Mouse (Mus musculus) cortical plate, adult 2 months (tissue): ENCODE measurements around the gene Atm.

ENCODE experiments used
- CTCF ChIP-seq: fragments of 200-500 bp; IDR thresholded peaks from 2 replicates; pipeline ENCODE4 v1.5.1; 2011; ENCODE audit warnings: mild to moderate bottlenecking, control low read depth, low read length; ENCODE audit not compliant: insufficient read depth; ENCODE audit errors: extremely low read depth
- POLR2A ChIP-seq: fragments of 200-500 bp; IDR thresholded peaks from 2 replicates; pipeline ENCODE4 v1.6.1; 2011; ENCODE audit warnings: mild to moderate bottlenecking, low read length, control low read depth; ENCODE audit not compliant: insufficient read depth; ENCODE audit errors: extremely low read depth

GRCm38 (mm10) chr9:53404050-53404752 lies 132.3 kb downstream of the Atm start:
- TF ChIP-seq CTCF (no peak), POLR2A (no peak)
